Mouse (Mus musculus): ENCODE measurements around the gene Itgae.

Gene Itgae

GRCm38 (mm10) chr11:73094231-73094995, 4.0 kb downstream of the Itgae start:
- DNase-seq, result no peak

GRCm38 (mm10) chr11:73098860-73099259, 8.5 kb downstream of the Itgae start:
- no peak for DNase-seq

- no peak for DNase-seq
Measured at GRCm38 (mm10) chr11:73099976-73100750, 9.8 kb downstream of the Itgae start.

- no peak for DNase-seq
Measured at GRCm38 (mm10) chr11:73101308-73101707, 10.9 kb downstream of the Itgae start.

- DNase-seq, result no peak
Measured at GRCm38 (mm10) chr11:73105246-73105645, 14.9 kb downstream of the Itgae start.

GRCm38 (mm10) chr11:73107358-73107757, 17.0 kb downstream of the Itgae start:
- DNase-seq, result peak; percentile 59

- DNase-seq, result no peak
Measured at GRCm38 (mm10) chr11:73108195-73108897, 18.0 kb downstream of the Itgae start.

- DNase-seq, result no peak
Measured at GRCm38 (mm10) chr11:73108898-73109625, 18.7 kb downstream of the Itgae start.

GRCm38 (mm10) chr11:73109941-73110340, 19.6 kb downstream of the Itgae start:
- no peak for DNase-seq

GRCm38 (mm10) chr11:73111414-73111813, 21.0 kb downstream of the Itgae start:
- DNase-seq, result no peak

- DNase-seq, result no peak
Measured at GRCm38 (mm10) chr11:73126495-73126894, 36.1 kb downstream of the Itgae start.

- DNase-seq, result no peak
Measured at GRCm38 (mm10) chr11:73131020-73131419, 40.6 kb downstream of the Itgae start.

GRCm38 (mm10) chr11:73132999-73133398, 42.6 kb downstream of the Itgae start:
- no peak for DNase-seq

GRCm38 (mm10) chr11:73134222-73134621, 43.8 kb downstream of the Itgae start:
- no peak for DNase-seq

- DNase-seq, result no peak
Measured at GRCm38 (mm10) chr11:73136587-73136986, 46.2 kb downstream of the Itgae start.

GRCm38 (mm10) chr11:73137116-73137515, 46.7 kb downstream of the Itgae start:
- no peak for DNase-seq

- DNase-seq, result peak; percentile 95
Measured at GRCm38 (mm10) chr11:73137591-73138501, 47.5 kb downstream of the Itgae start, which contains the start of gene Haspin. Gene Haspin, minus strand, starts transcription at chr11:73138294.

GRCm38 (mm10) chr11:73144261-73144681, 53.9 kb downstream of the Itgae start:
- peak; percentile 42 for DNase-seq

- DNase-seq, result no peak
Measured at GRCm38 (mm10) chr11:73146026-73146974, 55.9 kb downstream of the Itgae start.

GRCm38 (mm10) chr11:73146975-73147365, 56.6 kb downstream of the Itgae start:
- no peak for DNase-seq
